Mouse (Mus musculus): ENCODE data around the gene Ddx60.

GRCm38 (mm10) chr8:61919145-61919788, 8.6 kb upstream of the Ddx60 start:
- TF ChIP-seq TBP (conservative IDR thresholded peaks at IDR 0.05; ENCODE audit: low read depth, low read length) (no peak), MAZ (IDR thresholded peaks at IDR 0.05; ENCODE audit: low read depth, low read length) (no peak), CTCF (conservative IDR thresholded peaks at IDR 0.05 in 1 of 2, IDR thresholded peaks at IDR 0.05 in 1 of 2; ENCODE audit: low read depth in 2 of 2, low read length in 2 of 2) (no peak), POLR2A (IDR thresholded peaks at IDR 0.05; ENCODE audit: low read depth, low read length) (no peak), SIN3A (IDR thresholded peaks at IDR 0.05; ENCODE audit: low read length) (no peak), HCFC1 (IDR thresholded peaks at IDR 0.05; ENCODE audit: low read depth, low read length) (no peak), EP300 (IDR thresholded peaks at IDR 0.05; ENCODE audit: low read length) (no peak), ZC3H11A (IDR thresholded peaks at IDR 0.05; ENCODE audit: low read depth, low read length) (no peak), GABPA (IDR thresholded peaks at IDR 0.05; ENCODE audit: insufficient replicate concordance, low read depth, low read length) (no peak)

All from CH12.LX (cell line).